Mouse (Mus musculus): ENCODE measurements at regions not wholly inside any gene's neighbourhood (a gene's known extent, or its start where the extent isn't known, plus 50 kb on each side); places are given as distances from the start of the nearest gene placed in this dataset.
"Not testable (repeated sequence)": the region's sequence is repeated elsewhere in the genome, so short reads cannot be mapped to it uniquely, and the experiment has no call there.

GRCm38 (mm10) chr17:82922986-82923385, 292.1 kb upstream of the Pkdcc start:
- not testable (repeated sequence) for DNase-seq

- DNase-seq: no peak
Measured at GRCm38 (mm10) chr17:82925751-82926150, 289.3 kb upstream of the Pkdcc start.

GRCm38 (mm10) chr17:82927681-82928080, 287.4 kb upstream of the Pkdcc start:
- no peak for DNase-seq

- DNase-seq: no peak
Measured at GRCm38 (mm10) chr17:82929511-82929910, 285.6 kb upstream of the Pkdcc start.

GRCm38 (mm10) chr17:82930738-82931137, 284.4 kb upstream of the Pkdcc start:
- DNase-seq: no peak

GRCm38 (mm10) chr17:82931476-82931875, 283.6 kb upstream of the Pkdcc start:
- DNase-seq: no peak

GRCm38 (mm10) chr17:82936836-82937235, 278.3 kb upstream of the Pkdcc start:
- no peak for DNase-seq

GRCm38 (mm10) chr17:82946083-82946482, 269.0 kb upstream of the Pkdcc start:
- no peak for DNase-seq

- peak; percentile 11 for DNase-seq
Measured at GRCm38 (mm10) chr17:82949794-82950193, 265.3 kb upstream of the Pkdcc start.

- no peak for DNase-seq
Measured at GRCm38 (mm10) chr17:82950268-82950667, 264.8 kb upstream of the Pkdcc start.

- peak; percentile 9 for DNase-seq
Measured at GRCm38 (mm10) chr17:82957409-82957808, 257.7 kb upstream of the Pkdcc start.

GRCm38 (mm10) chr17:82963374-82963773, 251.7 kb upstream of the Pkdcc start:
- DNase-seq: peak; percentile 24

GRCm38 (mm10) chr17:82999710-83000109, 215.4 kb upstream of the Pkdcc start:
- DNase-seq: no peak

- no peak for DNase-seq
Measured at GRCm38 (mm10) chr17:83000411-83000810, 214.7 kb upstream of the Pkdcc start.

- DNase-seq: no peak
Measured at GRCm38 (mm10) chr17:83001567-83001966, 213.5 kb upstream of the Pkdcc start.

- DNase-seq: no peak
Measured at GRCm38 (mm10) chr17:83010845-83011244, 204.2 kb upstream of the Pkdcc start.

GRCm38 (mm10) chr17:83015656-83016055, 199.4 kb upstream of the Pkdcc start:
- no peak for DNase-seq

- no peak for DNase-seq
Measured at GRCm38 (mm10) chr17:83016936-83017335, 198.2 kb upstream of the Pkdcc start.

- DNase-seq: no peak
Measured at GRCm38 (mm10) chr17:83019267-83019666, 195.8 kb upstream of the Pkdcc start.

- no peak for DNase-seq
Measured at GRCm38 (mm10) chr17:83020576-83020975, 194.5 kb upstream of the Pkdcc start.

- peak; percentile 51 for DNase-seq
Measured at GRCm38 (mm10) chr17:83025340-83025816, 189.7 kb upstream of the Pkdcc start.

GRCm38 (mm10) chr17:83034914-83035573, 180.0 kb upstream of the Pkdcc start:
- DNase-seq: no peak

- no peak for DNase-seq
Measured at GRCm38 (mm10) chr17:83035574-83035918, 179.5 kb upstream of the Pkdcc start.

- no peak for DNase-seq
Measured at GRCm38 (mm10) chr17:83039563-83039962, 175.5 kb upstream of the Pkdcc start.

GRCm38 (mm10) chr17:83044515-83044914, 170.6 kb upstream of the Pkdcc start:
- no peak for DNase-seq

All from layer of hippocampus, adult 9-11 months (tissue).